Mouse (Mus musculus): ENCODE data around the gene H2afv. TPM values are rescaled to one million over a fixed set of nuclear protein-coding genes. Genes with fewer than 3 reads are reported as not detected.
A peak's percentile ranks its signal among the peaks of the same experiment; 100 is the strongest.

H2afv gene
- polyA plus RNA-seq (2015; fragmentation: Nextera tagmentation; extraction: Ambion mirVana), result 656 and 746 TPM in 2 replicates

GRCm38 (mm10) chr11:6444077-6444853 is at the start of gene H2afv:
Gene H2afv (minus strand): TSS chr11:6444443.
- peak within 1 kb of the TSS; percentile 66 for H3K4me3 ChIP-seq
- H3K27ac ChIP-seq, result peak within 1 kb of the TSS; percentile 94
- H3K4me2 ChIP-seq, result peak within 1 kb of the TSS; percentile 71
- ATAC-seq (ENCODE audit: insufficient number of reproducible peaks, insufficient read depth, low FRiP score, low TSS enrichment, low read depth), result peak; percentile 100
- peaks cover 9% of the 10 kb centered on the region for H3K36me3 ChIP-seq
- no peaks in the 10 kb centered on the region for H3K27me3 ChIP-seq
- peak within 1 kb of the TSS; percentile 86 for H3K9ac ChIP-seq
- peaks cover 7% of the 10 kb centered on the region for H3K4me1 ChIP-seq
- under 1% methylated on average over 80 of the region's 80 CpGs for WGBS
- no peaks in the 10 kb centered on the region; the same call in 1 of the 2 replicates for H3K9me3 ChIP-seq

DNA sequence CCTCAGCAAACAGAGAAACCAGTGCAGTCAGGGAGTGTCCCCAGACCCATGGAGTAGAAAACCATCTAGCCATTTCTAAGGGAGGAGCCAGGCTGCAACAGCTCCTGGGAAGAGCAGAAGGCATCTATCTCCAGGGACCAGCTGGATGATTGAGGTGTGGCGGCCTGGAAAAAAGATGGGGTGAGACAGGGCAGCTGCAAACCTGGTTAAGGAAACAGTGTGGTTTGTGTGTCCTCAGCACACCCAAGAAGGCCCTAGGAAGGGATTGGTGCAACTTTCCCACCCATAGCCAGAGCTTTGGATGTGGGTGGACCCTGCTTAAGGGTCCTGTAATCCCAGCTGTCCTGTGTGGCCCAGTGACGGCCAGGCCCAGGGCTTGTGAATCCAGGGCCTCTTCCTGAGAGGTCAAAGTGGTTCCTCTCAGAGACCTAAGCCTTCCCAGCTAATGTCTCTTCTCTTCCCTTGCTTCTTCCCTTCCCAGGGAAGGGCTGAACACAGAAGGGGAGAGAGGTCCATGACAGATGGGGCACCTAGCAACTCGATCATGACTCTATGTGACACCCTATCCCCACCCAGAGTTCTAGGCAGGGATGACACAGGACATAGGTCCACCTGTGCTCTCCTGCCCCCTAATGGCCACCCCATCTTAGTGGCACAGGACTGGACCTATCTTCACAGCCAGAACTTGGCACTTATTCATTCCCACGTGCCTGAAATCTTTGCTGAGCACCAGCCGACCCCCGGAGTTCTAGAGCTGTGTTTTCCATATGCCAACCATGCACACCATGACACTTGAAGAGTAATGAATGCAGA is 45.7 kb upstream of the H2afv start:
- 56% methylated on average over 6 of the region's 6 CpGs for WGBS
- H3K9me3 ChIP-seq, result no peaks in the 10 kb centered on the region
- no peaks in the 10 kb centered on the region for H3K27me3 ChIP-seq
- no peaks in the 10 kb centered on the region for H3K36me3 ChIP-seq
- H3K9ac ChIP-seq, result no peak overlapping the region
- ATAC-seq (ENCODE audit: insufficient number of reproducible peaks, insufficient read depth, low FRiP score, low TSS enrichment, low read depth), result no peak
- no peaks in the 10 kb centered on the region for H3K4me1 ChIP-seq
- H3K4me3 ChIP-seq, result no peak overlapping the region
- no peak overlapping the region for H3K27ac ChIP-seq
- no peak overlapping the region for H3K4me2 ChIP-seq

GRCm38 (mm10) chr11:6489257-6489656 is 45.0 kb upstream of the H2afv start:
- Histone ChIP-seq H3K36me3 (no peaks in the 10 kb centered on the region), H3K9ac (no peak overlapping the region), H3K4me1 (no peaks in the 10 kb centered on the region), H3K4me3 (no peak overlapping the region), H3K4me2 (no peak overlapping the region), H3K9me3 (no peaks in the 10 kb centered on the region), H3K27ac (no peak overlapping the region), H3K27me3 (no peaks in the 10 kb centered on the region)
- no peak for ATAC-seq (ENCODE audit: insufficient number of reproducible peaks, insufficient read depth, low FRiP score, low TSS enrichment, low read depth)
- 88% methylated on average over 7 of the region's 7 CpGs for WGBS

- Histone ChIP-seq H3K9ac (no peak overlapping the region), H3K4me2 (no peak overlapping the region), H3K36me3 (no peaks in the 10 kb centered on the region), H3K27me3 (no peaks in the 10 kb centered on the region), H3K9me3 (no peaks in the 10 kb centered on the region), H3K4me1 (no peaks in the 10 kb centered on the region), H3K27ac (no peak overlapping the region), H3K4me3 (no peak overlapping the region)
- ATAC-seq (ENCODE audit: insufficient number of reproducible peaks, insufficient read depth, low FRiP score, low TSS enrichment, low read depth), result no peak
- WGBS, result 95% methylated on average over 5 of the region's 5 CpGs
Observed at GRCm38 (mm10) chr11:6488041-6488684, 43.9 kb upstream of the H2afv start.

- Histone ChIP-seq H3K27me3 (no peaks in the 10 kb centered on the region), H3K9me3 (no peaks in the 10 kb centered on the region), H3K9ac (no peak overlapping the region), H3K4me1 (no peaks in the 10 kb centered on the region), H3K27ac (no peak overlapping the region), H3K4me3 (no peak overlapping the region), H3K4me2 (no peak overlapping the region), H3K36me3 (no peaks in the 10 kb centered on the region)
- no peak for ATAC-seq (ENCODE audit: insufficient number of reproducible peaks, insufficient read depth, low FRiP score, low TSS enrichment, low read depth)
- 50% methylated on average over 7 of the region's 7 CpGs for WGBS
Observed at GRCm38 (mm10) chr11:6487496-6487895, 43.3 kb upstream of the H2afv start.

GRCm38 (mm10) chr11:6486916-6487315 is 42.7 kb upstream of the H2afv start:
- Histone ChIP-seq H3K27ac (no peak overlapping the region), H3K4me1 (no peaks in the 10 kb centered on the region), H3K9ac (no peak overlapping the region), H3K9me3 (no peaks in the 10 kb centered on the region), H3K36me3 (no peaks in the 10 kb centered on the region), H3K4me2 (no peak overlapping the region), H3K4me3 (no peak overlapping the region), H3K27me3 (no peaks in the 10 kb centered on the region)
- WGBS, result 66% methylated on average over 6 of the region's 6 CpGs
- ATAC-seq (ENCODE audit: insufficient number of reproducible peaks, insufficient read depth, low FRiP score, low TSS enrichment, low read depth), result no peak

GRCm38 (mm10) chr11:6484244-6484959 is 40.2 kb upstream of the H2afv start:
- Histone ChIP-seq H3K4me3 (no peak overlapping the region), H3K27me3 (no peaks in the 10 kb centered on the region), H3K36me3 (no peaks in the 10 kb centered on the region), H3K9me3 (no peaks in the 10 kb centered on the region), H3K27ac (no peak overlapping the region), H3K4me2 (no peak overlapping the region), H3K4me1 (no peaks in the 10 kb centered on the region), H3K9ac (no peak overlapping the region)
- WGBS, result 56% methylated on average over 3 of the region's 3 CpGs
- no peak for ATAC-seq (ENCODE audit: insufficient number of reproducible peaks, insufficient read depth, low FRiP score, low TSS enrichment, low read depth)

DNA sequence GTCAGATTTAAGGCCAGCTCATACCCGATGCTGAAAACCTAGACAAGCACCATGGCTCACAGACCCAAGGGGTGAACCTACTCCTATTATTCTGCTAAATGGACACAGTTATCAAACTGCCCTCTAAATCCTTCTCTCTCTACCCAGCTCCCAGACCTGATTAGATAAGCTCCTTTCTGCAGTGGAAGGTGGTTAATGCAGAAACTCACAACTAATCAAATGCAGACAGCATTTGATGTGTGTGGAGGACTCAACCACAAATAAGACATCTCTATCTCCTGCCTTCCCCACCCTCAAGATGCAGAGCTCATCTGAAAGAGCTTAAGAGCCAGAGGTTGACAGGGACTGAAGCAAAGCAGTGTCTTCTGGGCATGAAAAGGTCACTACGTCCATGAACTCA is 38.9 kb upstream of the H2afv start:
- Histone ChIP-seq H3K4me3 (no peak overlapping the region), H3K9me3 (no peaks in the 10 kb centered on the region), H3K4me2 (no peak overlapping the region), H3K27ac (no peak overlapping the region), H3K27me3 (no peaks in the 10 kb centered on the region), H3K9ac (no peak overlapping the region), H3K4me1 (no peaks in the 10 kb centered on the region), H3K36me3 (no peaks in the 10 kb centered on the region)
- ATAC-seq (ENCODE audit: insufficient number of reproducible peaks, insufficient read depth, low FRiP score, low TSS enrichment, low read depth), result no peak
- 78% methylated on average over 2 of the region's 2 CpGs for WGBS

DNA sequence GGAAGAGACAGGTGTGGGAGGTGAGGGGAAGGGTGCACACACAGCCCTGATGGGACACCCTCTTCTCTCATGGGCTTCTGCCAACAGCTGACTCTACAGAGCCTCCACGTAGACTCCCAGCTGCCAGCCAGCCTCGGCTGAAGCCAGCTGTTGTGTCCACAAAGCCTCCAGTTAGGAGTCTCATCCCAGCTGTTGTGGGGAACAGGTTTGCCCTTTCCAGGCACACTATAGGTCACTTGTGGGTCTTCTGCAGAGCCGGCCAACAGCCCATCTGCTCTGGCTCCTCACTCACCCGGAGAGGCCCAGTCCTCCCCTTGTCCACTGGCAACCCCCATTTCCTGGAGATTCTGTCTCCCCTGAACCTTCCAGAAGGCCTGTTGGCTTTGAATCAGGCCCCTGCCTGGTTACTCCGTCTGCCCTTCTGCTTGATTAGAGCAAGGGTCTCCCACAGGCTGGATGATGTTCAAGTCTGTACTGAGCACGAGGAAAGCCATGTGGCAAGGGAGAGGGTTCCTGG is 37.5 kb upstream of the H2afv start:
- ATAC-seq (ENCODE audit: insufficient number of reproducible peaks, insufficient read depth, low FRiP score, low TSS enrichment, low read depth), result no peak
- H3K27ac ChIP-seq, result no peak overlapping the region
- H3K4me3 ChIP-seq, result no peak overlapping the region
- H3K36me3 ChIP-seq, result no peaks in the 10 kb centered on the region
- H3K9ac ChIP-seq, result no peak overlapping the region
- H3K4me2 ChIP-seq, result no peak overlapping the region
- WGBS, result 71% methylated on average over 6 of the region's 6 CpGs
- H3K27me3 ChIP-seq, result no peaks in the 10 kb centered on the region
- no peaks in the 10 kb centered on the region for H3K9me3 ChIP-seq
- H3K4me1 ChIP-seq, result no peaks in the 10 kb centered on the region

GRCm38 (mm10) chr11:6480681-6481405 is 36.6 kb upstream of the H2afv start:
- Histone ChIP-seq H3K9me3 (no peaks in the 10 kb centered on the region), H3K27me3 (no peaks in the 10 kb centered on the region), H3K36me3 (no peaks in the 10 kb centered on the region), H3K9ac (no peak overlapping the region), H3K27ac (no peak overlapping the region), H3K4me2 (no peak overlapping the region), H3K4me3 (no peak overlapping the region), H3K4me1 (no peaks in the 10 kb centered on the region)
- 77% methylated on average over 13 of the region's 13 CpGs for WGBS
- ATAC-seq (ENCODE audit: insufficient number of reproducible peaks, insufficient read depth, low FRiP score, low TSS enrichment, low read depth), result no peak

Measured in embryonic facial prominence, embryonic 13.5 days (tissue).